Mouse (Mus musculus): Measurements from ENCODE around the gene Ilf2. TPM values are rescaled to one million over a fixed set of nuclear protein-coding genes. Genes with fewer than 3 reads are reported as not detected.

Gene Ilf2
- total RNA-seq, 2 experiments from 2014 or later = 35.3 to 39.2 TPM

GRCm38 (mm10) chr3:90505216-90505615 lies 29.3 kb downstream of the Ilf2 start:
- intact Hi-C loops (cut with DNase I) = no loop called here

GRCm38 (mm10) chr3:90506362-90506761 lies 30.4 kb downstream of the Ilf2 start:
- intact Hi-C loops (cut with DNase I) = no loop called here
- DNase-seq = no peak

More at GRCm38 (mm10) chr3:90505216-90505615, 29.3 kb downstream of the Ilf2 start:
- no peak for DNase-seq

GRCm38 (mm10) chr3:90508287-90508949 lies 32.5 kb downstream of the Ilf2 start:
- DNase-seq = no peak

GRCm38 (mm10) chr3:90508950-90509746 lies 33.2 kb downstream of the Ilf2 start, which contains the start of gene Chtop:
Gene Chtop (minus strand): TSS chr3:90509498.
- DNase-seq = peak; percentile 99 to 100
- intact Hi-C loops (cut with DNase I) = no loop called here

More at GRCm38 (mm10) chr3:90508287-90508949, 32.5 kb downstream of the Ilf2 start:
- intact Hi-C loops (cut with DNase I) = no loop called here

GRCm38 (mm10) chr3:90509747-90510123 lies 33.8 kb downstream of the Ilf2 start:
- no peak for DNase-seq
- intact Hi-C loops (cut with DNase I) = no loop called here

- intact Hi-C loops (cut with DNase I) = no loop called here
- no peak for DNase-seq
These were observed 36.4 kb downstream of the Ilf2 start for GRCm38 (mm10) chr3:90512276-90512675.

GRCm38 (mm10) chr3:90512948-90513642 lies 37.2 kb downstream of the Ilf2 start:
- no peak for DNase-seq
- intact Hi-C loops (cut with DNase I) = no loop called here

- DNase-seq = peak; percentile 75 to 80
- intact Hi-C loops (cut with DNase I) = no loop called here
These were observed 38.1 kb downstream of the Ilf2 start, which contains the start of the genes S100a1 and S100a13 for GRCm38 (mm10) chr3:90513796-90514590. Gene S100a1 (minus strand): TSS chr3:90514392. Gene S100a13 (plus strand): TSS chr3:90514435.

- peak; percentile 78 to 79 for DNase-seq
- intact Hi-C loops (cut with DNase I) = no loop called here
These were observed 38.8 kb downstream of the Ilf2 start for GRCm38 (mm10) chr3:90514691-90515090.

- DNase-seq = peak; percentile 54 to 63
- intact Hi-C loops (cut with DNase I) = no loop called here
These were observed 39.3 kb downstream of the Ilf2 start for GRCm38 (mm10) chr3:90515242-90515641.

- DNase-seq = no peak
- intact Hi-C loops (cut with DNase I) = no loop called here
These were observed 39.9 kb downstream of the Ilf2 start for GRCm38 (mm10) chr3:90515789-90516188.

GRCm38 (mm10) chr3:90517711-90518110 lies 41.8 kb downstream of the Ilf2 start:
- intact Hi-C loops (cut with DNase I) = no loop called here

GRCm38 (mm10) chr3:90525421-90525820 lies 49.5 kb downstream of the Ilf2 start:
- DNase-seq = peak; percentile 35 to 65
- intact Hi-C loops (cut with DNase I) = loop anchor here (1.0 to 10.0 kb wide), 3 partner anchors 59 to 179 kb away; no protein-coding TSS in a partner anchor

More at GRCm38 (mm10) chr3:90517711-90518110, 41.8 kb downstream of the Ilf2 start:
- no peak for DNase-seq

- intact Hi-C loops (cut with DNase I) = loop anchor here (10.0 kb wide), 1 partner anchor 179 kb away; no protein-coding TSS in a partner anchor
- no peak for DNase-seq
These were observed 50.1 kb downstream of the Ilf2 start for GRCm38 (mm10) chr3:90526076-90526475.

GRCm38 (mm10) chr3:90526580-90526979 lies 50.7 kb downstream of the Ilf2 start, which contains the start of gene S100a14:
Gene S100a14 (plus strand): TSS chr3:90526856.
- no peak for DNase-seq
- intact Hi-C loops (cut with DNase I) = loop anchor here (10.0 kb wide), 1 partner anchor 178 kb away; no protein-coding TSS in a partner anchor

- intact Hi-C loops (cut with DNase I) = loop anchor here (10.0 kb wide), 1 partner anchor 177 kb away; no protein-coding TSS in a partner anchor
- no peak for DNase-seq
These were observed 51.5 kb downstream of the Ilf2 start for GRCm38 (mm10) chr3:90527291-90527873.

- DNase-seq = no peak
- intact Hi-C loops (cut with DNase I) = no loop called here
These were observed 55.8 kb downstream of the Ilf2 start for GRCm38 (mm10) chr3:90531713-90532112.

- DNase-seq = no peak
- intact Hi-C loops (cut with DNase I) = no loop called here
These were observed 59.5 kb downstream of the Ilf2 start for GRCm38 (mm10) chr3:90535446-90535845.

Measured in heart, postnatal 14 days (tissue).